Mouse (Mus musculus): ENCODE measurements around the gene Trim25.

Gene Trim25

DNA sequence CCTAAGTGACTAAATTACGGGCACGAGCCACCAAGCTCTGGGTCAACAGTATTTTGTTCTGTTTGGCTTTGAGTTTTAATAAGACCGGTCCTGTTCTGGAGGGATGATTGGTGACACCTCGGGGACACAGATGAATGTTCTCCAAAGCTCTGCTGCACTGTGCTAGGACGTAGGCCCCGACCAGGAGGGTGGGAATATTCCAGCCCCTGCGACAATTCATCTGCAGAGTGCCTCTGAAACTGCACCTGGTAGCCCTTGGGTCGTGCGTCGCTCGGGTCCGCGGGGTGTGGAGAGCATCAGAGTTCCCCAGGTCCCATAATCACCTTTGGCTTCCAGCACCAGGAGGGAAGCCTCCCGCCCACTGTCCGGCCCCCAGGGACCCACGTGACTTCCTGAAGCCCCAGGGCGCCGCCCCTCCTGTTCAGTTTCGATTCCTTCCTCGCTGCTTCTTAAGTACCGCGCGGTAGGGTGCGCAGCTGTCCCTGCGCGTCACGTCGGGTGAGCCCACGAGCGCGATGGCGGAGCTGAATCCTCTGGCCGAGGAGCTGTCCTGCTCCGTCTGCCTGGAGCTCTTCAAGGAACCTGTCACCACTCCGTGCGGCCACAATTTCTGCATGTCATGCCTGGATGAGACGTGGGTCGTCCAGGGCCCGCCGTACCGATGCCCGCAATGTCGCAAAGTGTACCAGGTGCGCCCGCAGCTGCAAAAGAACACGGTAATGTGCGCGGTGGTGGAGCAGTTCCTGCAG lies at the start of gene Trim25:
Gene Trim25, plus strand, starts transcription at position 403 of the 749 bp plus-strand sequence.
- peak; percentile 93 for DNase-seq (ENCODE audit: low spot score)

DNA sequence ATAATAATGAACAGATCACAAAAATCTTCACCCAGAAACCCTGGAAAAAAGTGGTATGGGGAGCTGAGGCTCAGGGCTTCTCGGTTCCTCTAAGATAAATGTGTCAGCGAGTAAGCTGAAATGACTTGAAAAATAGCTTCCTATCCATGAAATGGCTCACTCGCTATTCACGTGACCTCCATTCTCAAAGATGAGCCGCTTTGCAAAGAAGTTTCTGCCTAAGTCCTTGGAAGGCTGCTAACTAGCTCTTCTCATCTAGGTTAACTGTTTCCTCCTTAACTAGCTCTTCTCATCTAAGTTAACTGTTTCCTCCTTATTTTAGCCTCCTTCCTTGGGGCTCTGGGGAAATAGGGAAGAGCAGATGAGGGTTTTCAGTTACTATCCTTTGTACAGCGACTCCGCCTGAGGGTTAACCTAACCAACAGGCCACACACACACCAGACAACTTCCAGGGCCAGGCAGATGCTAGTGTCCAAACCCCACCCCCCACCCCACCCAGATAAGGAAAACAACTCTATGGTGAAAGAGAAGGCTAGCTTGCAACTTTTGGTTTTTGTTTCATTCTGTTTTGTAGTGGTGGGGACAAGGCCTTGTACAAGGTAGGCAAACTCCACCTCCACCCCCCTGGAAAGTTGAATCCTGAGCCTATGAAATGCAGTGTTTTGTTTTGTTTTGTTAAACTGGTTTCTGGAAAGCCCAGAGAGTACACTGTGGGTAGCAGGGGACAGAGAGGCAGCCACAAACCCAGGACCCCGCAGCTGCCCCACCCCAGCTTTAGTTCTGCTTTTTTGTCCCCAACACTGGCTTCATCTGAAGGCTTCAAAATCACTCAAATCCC lies 49.2 kb upstream of the Trim25 start:
- no peak for DNase-seq (ENCODE audit: low spot score)

DNA sequence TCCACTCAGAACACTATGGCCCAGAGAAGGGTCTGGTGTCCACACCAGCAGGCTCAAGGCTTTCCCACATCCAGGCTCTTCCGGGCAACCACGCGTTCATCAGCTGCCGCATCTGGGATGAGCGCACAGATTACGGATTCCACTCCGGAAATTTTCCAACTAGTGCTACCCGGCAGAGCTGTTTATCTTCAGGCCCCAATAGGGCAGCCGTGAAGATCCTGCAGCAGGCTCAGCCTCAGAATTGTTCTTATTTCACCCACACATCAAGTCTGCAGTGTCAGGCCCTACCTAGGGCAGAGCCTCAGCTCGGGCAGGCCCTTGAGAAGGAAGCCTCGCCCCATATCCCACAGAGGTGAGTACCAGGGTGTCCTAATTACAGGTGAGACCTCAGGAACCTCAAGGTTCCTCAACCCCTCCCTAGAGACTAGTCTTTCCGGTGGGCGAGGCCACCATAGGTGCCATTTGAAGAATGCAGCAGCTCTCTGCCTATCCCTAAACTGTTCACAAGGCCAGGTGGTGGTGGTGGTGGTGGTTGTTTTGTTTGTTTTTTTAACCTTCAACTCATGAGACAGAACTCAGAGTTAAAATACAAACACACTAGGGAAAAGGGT lies 48.4 kb upstream of the Trim25 start:
- no peak for DNase-seq (ENCODE audit: low spot score)

DNA sequence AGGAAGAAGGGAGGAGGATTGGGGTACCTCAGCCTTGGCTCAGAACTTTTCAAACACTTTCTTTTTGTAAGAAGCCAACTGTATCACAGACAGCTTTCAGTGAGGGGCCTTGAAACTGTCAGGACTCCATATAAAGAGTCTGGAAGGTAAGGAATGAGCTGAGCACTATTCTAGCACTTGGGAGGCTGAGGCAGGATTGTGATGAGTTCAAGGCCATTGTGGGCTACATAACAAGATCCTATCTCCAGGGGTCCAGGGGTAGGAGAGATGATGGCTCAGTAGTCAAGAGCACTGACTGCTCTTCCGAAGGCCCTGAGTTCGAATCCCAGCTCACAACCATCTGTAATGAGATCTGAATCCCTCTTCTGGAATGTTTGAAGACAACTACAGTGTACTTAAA lies 47.6 kb upstream of the Trim25 start:
- DNase-seq (ENCODE audit: low spot score) = no peak

DNA sequence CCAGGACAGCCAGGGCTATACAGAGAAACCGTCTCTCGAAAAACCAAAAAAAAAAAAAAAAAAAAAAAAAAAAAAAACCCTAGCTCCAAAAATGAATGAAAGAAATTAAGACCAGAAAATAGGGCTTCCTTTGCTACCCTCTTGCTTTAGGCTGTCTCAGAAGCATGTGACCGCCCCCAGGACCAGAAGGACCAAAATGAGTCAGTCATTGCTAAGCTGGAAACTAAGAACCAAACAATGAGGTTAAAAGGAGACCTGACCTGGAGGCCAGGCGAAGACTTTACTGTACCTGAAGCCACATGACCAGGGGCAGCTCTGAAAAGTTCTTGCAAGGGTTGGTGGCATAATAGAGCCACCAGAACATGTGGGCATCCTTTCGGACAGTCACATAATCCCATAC lies 47.1 kb upstream of the Trim25 start:
- DNase-seq (ENCODE audit: low spot score) = no peak

DNA sequence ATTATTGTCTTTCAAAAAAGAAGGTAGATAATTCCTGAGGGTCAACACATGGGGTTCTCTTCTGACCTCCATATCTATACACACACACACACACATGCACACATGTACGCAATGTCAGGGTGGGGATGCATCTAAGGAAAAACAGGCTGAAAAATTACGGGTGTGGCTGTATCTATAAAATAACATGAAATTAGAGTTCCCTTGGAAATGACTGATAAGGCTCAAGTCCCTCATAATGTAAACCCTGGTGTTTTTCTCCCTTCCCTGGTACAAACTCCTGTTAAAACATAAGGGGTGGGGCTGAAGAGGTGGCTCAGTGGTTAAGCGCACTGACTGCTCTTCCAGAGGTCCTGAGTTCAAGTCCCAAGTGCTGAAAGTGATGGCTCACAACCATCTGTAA lies 45.6 kb upstream of the Trim25 start:
- DNase-seq (ENCODE audit: low spot score) = peak; percentile 59

DNA sequence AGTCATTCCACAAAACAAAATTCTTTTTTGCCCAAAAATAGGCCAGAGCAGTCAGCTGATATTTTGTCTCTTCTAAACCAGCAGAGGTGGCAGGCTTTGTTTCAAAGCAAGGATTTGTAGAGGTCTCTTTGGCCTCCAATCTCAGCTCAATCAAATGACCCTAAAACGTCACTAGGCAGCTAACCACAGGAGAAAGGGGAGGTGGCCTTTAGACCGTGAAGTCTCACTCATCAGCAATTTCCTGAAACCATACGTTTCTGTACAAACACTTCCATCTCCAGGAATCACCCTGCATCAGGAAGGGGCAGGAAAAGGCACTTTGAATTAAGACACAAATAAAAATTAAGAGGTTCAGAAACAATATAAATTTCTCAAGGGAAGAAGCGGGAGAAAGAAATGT lies 44.4 kb upstream of the Trim25 start:
- DNase-seq (ENCODE audit: low spot score) = peak; percentile 38

DNA sequence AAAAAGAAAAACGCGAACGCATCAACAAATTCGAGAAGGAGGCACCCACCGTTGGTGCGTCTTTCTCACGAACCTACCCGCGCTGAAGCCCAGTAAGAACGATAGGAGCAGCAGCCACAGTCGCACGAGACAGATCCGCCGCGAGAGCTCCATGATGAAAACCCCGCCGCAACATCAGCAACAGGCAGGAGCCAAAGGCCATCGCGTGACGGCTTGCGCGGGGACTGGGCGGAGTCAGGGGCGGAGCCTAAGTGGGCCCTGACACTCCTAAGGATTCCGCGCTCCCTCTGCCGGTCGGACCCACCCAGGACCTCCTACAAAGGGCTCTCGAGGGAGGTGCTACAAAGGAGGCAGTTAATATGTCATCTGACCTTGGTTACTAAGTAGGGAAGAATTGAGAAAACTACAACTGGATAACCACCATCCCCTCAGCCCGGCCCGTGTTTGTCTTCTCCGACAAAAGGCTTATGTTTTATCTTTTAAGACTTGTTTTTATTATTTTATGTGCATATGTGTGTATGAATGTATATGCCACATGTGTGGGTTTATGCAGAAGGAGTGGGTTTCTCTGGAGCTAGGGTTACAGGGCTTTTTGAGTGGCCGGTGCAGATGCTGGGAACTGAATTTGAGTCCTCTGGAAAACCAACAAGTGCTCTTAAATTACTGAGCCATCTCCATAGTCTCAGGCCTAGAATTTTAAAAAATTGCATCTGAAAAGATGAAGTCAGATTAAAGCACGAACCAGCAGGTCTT lies 43.8 kb upstream of the Trim25 start, which contains the start of gene Scpep1:
Gene Scpep1, minus strand, starts transcription at position 249 of the 753 bp plus-strand sequence.
- peak; percentile 95 for DNase-seq (ENCODE audit: low spot score)

DNA sequence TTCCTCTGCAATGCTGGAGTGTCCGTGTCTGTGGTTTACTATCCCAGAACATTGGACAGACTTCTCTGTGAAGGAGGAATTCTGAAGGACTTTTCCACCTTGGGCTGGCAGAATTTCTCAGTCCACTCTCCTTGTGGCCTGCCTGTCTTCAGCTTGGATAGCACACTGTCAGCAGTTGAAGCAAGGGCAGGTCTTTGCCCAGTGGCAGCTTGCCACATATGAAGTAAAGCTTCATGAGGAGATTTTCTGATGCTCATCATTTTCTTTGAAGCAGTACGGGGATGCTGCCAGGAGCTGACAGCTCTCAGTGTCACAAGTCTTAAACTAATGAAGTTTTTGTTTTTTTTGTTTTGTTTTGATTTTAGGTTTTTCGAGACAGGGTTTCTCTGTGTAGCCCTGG lies 40.3 kb upstream of the Trim25 start:
- DNase-seq (ENCODE audit: low spot score) = no peak

DNA sequence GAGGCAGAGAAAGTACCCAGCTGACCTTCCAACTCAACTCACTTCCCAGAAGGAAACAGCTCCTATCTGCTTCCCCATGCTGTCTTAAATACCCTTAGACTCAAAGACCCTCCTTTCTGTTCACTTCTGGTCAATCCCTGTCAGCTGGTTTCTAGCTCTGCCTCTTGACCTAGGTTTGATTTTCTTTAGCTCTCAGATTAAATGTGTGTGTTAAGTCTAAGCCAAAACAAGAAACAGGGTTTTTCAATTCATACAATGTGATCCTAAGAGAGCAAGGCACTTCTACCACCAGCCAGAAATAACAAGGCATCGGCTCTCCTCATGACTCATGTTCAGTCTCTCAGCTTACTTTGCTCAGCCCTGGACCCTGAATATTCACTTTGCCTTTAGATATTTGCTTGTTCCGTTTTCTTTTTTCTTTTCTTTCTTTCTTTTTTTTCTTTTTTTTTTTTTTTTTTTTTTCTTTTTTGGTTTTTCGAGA lies 32.3 kb upstream of the Trim25 start, which contains the start of gene Elobl:
Gene Elobl, minus strand, starts transcription at position 51 of the 481 bp plus-strand sequence.
- no peak for DNase-seq (ENCODE audit: low spot score)

DNA sequence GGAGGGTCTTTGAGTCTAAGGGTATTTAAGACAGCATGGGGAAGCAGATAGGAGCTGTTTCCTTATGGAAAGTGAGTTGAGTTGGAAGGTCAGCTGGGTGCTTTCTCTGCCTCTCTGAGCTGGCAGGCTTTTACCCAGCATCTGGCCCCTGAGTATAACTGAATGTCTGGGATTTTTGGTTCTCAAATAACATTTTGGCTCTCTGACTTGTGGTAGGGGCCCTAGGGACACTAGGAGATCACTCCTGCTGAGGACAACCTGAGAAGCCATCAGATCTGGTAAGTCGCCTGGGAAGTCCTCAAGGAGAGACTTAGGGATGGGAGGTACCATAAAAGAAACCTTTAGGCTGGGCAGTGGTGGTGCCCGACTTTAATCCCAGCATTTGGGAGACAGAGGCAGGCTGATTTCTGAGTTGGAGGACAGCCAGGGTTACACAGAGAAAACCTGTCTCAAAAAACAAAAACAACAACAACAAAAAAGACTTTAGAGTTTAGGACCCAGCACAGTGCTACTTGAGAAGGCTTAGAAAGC lies 28.9 kb upstream of the Trim25 start, which contains the start of gene Coil:
Gene Coil, plus strand, starts transcription at position 51 of the 531 bp plus-strand sequence.
- DNase-seq (ENCODE audit: low spot score) = no peak

DNA sequence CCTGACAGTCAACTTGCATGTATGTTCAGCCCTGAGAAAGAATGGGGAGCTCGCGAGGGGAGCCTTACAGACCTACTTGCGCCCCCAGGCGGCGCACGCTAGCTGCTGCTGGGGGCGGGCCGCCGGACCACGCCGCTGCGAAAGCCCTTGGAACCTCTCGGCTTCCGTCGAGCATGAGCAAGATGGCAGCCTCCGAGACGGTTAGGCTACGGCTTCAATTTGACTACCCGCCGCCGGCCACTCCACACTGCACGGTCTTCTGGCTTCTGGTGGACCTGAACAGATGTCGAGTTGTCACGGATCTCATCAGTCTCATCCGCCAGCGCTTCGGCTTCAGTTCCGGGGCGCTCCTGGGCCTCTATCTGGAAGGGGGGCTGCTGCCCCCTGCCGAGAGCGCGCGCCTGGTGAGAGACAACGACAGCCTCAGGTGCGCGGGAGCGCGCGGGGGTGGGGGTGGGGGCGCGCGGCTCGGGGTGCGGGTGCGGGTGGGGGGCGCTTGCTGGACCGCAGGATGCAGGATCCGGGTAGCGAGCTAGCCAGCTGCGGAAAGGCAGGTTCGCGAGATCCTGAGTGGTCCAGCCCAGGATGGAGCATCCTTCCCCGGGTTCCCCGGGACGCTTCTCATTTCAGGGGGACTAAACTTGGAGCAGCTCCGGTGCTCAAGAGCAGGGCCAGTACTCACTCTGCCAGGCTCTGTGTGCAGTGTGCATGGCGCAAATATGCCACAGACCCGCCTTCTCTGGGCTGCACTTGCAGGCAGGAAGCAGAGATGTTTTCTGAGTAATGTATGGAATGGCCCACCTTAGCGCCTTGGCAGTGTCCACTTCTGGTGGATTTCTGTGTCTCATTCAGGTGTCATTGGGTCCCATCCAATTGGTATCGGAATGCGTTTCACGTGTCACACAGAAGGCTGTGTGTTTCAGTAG lies 25.1 kb upstream of the Trim25 start:
- DNase-seq (ENCODE audit: low spot score) = peak; percentile 82

DNA sequence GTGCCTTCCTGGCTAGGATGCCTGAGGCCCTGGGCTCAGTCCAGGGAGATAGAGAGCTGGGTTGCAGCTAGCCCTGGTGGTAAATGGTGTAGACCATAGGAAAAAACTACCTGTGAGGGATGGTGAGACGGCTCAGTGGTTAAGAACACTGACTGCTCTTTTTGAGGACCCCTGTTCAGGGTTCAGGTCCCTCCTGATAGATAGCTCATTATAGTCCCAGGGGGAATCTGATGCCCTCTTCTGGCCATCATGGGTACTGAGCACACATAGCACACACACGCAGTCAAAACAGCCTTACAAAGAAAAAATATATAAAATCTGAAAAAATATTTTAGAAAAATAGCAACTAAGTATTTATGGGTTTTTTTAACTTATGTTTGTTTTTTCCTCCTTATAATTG lies 22.9 kb upstream of the Trim25 start:
- DNase-seq (ENCODE audit: low spot score) = no peak

DNA sequence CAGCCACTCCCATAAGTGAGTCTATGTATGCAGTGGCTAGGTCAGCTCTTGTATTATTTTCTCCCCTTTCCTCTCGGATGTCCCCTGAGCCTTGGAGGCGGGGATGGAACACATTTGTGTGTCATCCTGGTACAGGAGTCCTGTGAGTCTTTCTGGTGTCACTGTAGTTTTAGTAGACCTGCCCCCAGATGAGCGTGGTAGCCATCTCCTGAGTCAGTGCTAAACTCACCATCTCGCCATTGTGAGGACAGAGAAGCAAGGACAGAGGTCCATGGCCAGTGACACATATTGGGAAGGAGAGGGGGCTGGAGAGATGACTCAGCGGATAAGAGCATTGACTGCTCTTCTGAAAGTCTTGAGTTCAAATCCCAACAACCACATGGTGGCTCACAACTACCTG lies 22.0 kb upstream of the Trim25 start:
- no peak for DNase-seq (ENCODE audit: low spot score)

DNA sequence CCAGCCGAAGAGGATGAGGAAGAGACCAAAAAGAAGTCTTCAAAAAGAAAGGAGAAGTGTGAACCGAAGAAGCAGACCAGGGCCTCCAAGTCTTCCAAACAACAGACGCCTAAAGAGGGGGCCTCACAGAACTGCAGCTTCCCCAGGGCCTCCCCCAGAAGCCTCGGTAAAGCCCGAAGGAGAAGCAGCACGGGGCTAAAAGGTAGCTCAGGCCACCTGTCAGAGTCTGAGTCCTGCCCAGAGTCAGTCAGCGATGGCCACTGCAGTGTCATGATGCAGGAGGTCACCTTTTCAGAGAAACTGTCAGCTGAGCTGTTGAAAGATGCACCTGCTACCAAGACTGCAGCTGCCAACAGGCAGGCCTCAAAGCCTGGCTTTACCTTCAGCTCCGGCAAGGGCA lies 17.8 kb upstream of the Trim25 start:
- no peak for DNase-seq (ENCODE audit: low spot score)

DNA sequence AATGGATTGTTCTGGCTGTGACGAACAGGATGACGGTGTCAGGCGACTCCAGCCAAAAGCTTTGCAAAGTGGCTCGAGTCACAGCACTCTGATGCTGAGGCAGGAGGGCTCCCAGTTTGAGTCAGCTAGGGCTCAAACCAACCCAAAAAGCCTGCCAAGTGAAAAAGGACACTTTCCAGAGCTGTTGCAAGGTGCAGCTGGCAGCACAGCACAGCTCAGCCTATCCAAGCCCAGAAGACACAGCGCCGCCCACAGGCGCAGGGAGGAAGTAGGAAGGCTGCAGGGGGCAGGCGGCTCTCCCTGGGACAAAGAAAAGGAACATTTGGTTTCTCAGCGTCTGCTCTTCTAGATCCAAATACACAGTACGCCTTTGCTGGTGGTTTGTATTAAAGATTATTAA lies 12.6 kb upstream of the Trim25 start:
- no peak for DNase-seq (ENCODE audit: low spot score)

DNA sequence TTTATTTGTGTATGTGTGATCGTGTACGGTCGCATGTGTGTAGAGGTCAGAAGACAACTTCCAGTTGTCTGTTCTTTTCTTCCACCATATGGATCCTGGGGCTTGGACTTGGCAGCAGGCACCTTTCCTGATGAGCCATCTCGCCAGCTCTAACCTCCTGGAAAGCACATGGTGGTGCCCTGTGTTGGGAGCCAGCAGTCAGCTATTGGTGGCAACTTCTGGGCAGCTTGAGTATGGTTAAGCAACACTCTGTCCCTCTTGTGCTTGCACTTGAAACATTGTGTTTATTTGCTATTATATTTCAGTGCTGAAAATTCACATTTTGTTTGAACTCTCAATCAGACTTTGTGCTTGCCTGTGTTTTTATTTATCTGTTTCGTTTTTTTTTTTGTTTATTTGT lies 10.2 kb upstream of the Trim25 start:
- no peak for DNase-seq (ENCODE audit: low spot score)

DNA sequence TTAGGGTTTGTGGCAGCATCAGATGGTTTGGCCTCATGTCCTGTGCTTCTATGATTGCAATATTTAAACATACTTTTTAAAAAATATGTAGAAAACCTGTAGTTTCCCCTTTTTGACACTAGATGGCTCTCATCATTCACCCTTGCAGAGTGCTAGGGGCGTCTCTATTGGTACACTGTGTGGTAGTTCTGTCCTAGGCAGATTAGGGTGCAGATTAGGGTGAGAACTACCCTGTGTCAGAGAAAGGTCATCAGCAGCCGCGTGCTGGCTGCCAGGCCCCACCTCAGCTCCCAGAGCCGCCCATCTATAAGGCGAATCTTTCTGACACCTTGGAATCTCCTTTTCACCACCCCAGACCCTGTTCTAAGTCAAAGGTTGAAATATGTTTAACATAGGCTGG lies 9.6 kb upstream of the Trim25 start:
- DNase-seq (ENCODE audit: low spot score) = no peak

DNA sequence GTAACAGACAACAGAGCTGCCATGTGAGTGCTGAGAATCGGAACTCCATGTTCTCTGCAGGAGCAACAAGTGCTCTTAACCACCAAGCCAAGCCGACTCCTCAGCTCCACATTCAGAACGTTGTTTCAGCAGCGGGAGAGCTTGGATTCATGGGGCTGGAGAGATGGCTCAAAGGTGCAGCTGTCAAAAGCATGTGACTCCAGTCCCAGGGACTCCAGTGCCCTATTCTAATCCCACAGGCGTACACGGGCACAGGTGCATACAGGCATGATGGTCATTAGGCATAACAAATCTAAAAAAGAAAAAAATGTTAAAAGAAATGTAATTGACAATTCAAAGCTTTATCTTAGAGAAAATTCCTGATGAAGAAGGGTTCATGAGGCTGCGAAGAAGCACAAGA lies 6.0 kb upstream of the Trim25 start:
- DNase-seq (ENCODE audit: low spot score) = no peak

DNA sequence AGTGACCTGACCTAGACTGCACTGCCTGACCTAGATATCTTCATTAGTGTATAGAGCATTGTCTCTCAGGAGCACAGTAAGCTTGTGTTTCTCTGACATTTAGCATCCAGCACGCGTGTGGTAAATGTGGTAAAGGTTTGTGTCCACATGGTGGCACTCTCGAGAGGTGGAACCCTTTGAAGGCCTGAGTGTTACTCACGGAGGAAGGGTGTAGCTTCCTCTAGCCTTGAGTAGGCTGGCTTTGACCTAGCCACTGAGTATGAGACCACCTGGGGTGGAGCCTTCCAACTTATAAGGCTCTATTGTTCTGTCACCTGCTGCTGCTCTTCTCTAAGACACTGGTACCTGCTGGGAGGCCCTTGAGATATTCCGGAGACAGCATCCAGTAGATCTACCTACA lies 5.6 kb upstream of the Trim25 start:
- DNase-seq (ENCODE audit: low spot score) = peak; percentile 67

Data from c-Kit-positive CD71-positive TER-119-positive erythroid progenitor cells, embryonic 14.5 days (primary cell).